Mouse (Mus musculus) spleen, postnatal 14 days (tissue): Measurements from ENCODE around the gene Rhot2.
A peak's percentile ranks its signal among the peaks of the same experiment; 100 is the strongest.
"Not testable (repeated sequence)": the region's sequence is repeated elsewhere in the genome, so short reads cannot be mapped to it uniquely, and the experiment has no call there.

Experiments
- DNase-seq, 2 experiments: peaks; one replicate each; pipeline ENCODE4 v3.0.0; 2021 to 2022; ENCODE audit warnings: low spot score in 2 of 2

Rhot2 gene

DNA sequence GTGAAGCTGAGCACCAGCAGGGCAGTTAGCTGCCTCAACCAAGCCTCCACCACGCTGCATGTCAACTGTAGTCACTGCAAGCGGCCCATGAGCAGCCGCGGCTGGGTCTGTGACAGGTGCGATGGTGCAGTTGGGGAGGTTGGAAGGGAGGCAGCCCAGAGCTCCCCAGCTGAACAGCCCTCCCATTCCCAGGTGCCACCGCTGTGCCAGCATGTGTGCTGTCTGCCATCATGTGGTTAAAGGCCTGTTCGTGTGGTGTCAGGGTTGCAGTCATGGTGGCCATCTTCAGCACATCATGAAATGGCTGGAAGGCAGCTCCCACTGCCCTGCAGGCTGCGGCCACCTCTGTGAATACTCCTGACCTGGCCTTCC, 16.4 kb downstream of the Rhot2 start:
- DNase-seq, result no peak

DNA sequence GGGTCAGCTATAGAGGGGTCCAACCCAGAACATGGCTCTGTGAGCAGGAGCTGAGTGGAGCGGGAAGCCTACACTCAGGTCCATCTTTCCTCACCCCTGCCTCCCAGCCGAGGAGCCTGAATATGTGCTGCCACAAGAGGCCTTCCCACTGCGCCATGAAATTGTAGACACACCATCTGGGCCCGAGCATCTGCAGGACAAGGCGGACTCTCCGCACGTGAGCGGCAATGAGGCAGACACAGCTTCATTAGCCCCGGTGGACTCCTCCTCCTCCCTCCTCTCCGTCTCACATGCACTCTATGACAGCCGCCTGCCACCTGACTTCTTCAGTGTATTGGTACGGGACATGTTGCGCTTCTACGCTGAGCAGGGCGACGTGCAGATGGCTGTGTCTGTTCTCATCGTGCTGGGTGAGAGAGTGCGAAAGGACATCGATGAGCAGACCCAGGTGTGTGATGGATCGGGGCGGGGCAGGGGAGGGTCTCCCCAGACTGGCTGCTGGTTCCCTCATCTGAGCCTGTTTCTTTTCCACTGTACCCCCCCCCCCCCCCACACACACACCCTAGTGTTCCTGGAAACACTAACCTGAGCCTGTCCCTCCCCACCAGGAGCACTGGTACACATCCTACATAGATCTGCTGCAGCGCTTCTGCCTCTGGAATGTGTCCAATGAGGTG, 17.0 kb downstream of the Rhot2 start:
- DNase-seq, result no peak

DNA sequence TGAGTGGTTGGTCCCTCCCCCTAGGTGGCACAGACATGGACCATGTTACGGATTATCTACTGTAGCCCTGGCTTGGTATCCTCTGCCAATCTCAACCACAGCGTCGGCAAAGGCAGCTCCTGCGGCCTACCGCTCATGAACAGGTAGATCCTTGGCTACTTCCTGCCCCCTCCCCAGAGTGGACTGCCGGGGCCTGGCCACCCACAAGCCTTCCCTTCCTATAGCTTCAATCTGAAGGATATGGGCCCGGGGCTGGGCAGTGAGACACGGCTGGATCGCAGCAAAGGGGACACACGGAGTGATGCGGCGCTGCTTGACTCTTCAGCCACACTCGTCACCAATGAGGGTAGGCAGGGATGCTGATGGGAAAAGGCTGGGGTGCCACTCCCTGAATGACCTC, 17.6 kb downstream of the Rhot2 start:
- DNase-seq, result no peak

DNA sequence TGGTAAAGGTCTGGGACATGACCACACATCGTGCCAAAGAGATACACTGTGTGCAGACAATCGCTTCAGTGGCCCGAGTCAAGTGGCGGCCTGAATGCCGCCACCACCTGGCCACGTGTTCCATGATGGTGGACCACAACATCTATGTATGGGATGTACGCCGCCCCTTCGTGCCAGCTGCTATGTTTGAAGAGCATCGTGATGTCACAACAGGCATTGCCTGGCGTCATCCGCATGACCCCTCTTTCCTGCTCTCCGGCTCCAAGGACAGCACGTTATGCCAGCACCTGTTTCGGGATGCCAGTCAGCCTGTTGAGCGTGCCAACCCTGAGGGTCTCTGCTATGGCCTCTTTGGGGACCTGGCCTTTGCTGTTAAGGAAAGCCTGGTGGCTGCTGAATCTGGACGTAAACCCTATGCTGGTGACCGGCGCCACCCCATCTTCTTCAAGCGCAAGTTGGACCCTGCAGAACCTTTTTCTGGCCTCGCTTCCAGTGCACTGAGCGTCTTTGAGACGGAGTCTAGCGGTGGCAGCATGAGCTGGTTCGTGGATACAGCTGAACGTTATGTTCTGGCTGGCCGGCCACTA, 18.6 kb downstream of the Rhot2 start:
- DNase-seq, result no peak

DNA sequence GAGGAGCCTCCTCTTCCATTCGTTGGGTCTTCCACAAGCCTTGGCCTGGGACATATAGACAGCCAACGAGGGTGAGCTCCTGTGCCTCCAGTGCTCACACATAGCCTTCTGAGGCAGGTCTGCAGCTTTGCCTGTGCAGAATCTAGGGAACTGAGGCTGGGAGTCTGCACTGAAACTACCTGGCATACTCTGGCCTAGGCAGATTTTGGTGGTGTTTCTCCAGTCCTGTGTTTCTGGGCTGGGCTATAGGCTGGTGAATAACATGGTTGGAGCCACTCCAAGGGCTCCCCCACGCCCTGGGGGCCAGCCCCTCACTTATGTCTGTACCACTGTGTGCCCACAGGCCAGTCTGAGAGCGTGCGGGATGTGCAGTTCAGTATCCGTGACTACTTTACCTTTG, 19.3 kb downstream of the Rhot2 start:
- no peak for DNase-seq

DNA sequence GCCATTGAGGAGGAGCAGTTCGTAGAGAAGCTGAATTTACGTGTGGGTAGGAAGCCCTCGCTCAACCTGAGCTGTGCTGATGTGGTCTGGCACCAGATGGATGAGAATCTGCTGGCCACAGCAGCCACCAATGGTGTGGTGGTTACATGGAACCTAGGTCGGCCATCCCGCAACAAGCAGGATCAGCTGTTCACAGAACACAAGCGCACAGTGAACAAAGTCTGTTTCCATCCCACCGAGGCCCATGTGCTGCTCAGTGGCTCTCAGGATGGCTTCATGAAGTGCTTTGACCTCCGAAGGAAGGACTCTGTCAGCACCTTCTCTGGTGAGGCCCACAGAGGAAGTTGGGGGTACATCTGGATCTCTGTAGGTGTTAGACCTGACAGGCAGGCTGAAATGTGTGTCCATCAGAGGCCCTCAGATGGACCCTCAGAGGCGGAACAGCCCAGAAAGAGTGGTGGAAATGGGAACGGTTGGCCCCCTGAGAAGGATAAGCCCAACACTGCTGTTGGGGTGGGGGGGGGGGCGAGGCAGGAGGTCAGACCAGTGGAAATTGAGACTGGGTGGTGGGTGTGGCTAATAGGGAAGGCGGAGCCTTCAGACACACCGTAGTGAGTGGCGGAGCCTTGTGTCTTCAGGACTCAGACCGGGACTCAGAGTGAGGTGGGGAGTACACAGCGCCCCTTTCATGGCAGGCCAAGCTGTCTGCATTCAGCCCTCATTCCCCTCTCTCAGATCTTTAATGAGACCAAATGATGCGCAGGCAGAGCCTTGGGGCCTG, 20.1 kb downstream of the Rhot2 start:
- DNase-seq, result no peak

DNA sequence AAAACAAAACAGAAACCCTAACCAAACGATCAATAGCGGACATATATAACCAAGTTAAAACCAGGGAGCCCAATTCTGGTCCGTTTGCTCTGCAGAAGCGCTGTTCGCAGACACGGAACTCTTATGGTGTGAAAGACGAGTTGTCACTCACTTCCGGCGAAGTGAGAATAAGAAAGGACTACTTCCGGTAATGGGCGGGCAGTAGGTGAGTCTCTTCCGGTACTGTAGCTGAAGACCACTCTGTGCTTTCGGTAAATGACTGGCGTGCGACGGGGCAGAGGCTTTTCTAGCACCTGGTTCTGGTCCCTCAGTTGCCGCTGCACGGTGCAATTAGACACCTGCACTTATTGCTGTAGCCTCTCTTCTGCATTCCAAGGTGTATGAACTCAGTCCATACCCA, 21.2 kb downstream of the Rhot2 start, which contains the start of gene Wdr24:
Gene Wdr24 (plus strand): TSS at position 176 of the 400 bp plus-strand sequence.
- DNase-seq, result peak; percentile 52 to 69

DNA sequence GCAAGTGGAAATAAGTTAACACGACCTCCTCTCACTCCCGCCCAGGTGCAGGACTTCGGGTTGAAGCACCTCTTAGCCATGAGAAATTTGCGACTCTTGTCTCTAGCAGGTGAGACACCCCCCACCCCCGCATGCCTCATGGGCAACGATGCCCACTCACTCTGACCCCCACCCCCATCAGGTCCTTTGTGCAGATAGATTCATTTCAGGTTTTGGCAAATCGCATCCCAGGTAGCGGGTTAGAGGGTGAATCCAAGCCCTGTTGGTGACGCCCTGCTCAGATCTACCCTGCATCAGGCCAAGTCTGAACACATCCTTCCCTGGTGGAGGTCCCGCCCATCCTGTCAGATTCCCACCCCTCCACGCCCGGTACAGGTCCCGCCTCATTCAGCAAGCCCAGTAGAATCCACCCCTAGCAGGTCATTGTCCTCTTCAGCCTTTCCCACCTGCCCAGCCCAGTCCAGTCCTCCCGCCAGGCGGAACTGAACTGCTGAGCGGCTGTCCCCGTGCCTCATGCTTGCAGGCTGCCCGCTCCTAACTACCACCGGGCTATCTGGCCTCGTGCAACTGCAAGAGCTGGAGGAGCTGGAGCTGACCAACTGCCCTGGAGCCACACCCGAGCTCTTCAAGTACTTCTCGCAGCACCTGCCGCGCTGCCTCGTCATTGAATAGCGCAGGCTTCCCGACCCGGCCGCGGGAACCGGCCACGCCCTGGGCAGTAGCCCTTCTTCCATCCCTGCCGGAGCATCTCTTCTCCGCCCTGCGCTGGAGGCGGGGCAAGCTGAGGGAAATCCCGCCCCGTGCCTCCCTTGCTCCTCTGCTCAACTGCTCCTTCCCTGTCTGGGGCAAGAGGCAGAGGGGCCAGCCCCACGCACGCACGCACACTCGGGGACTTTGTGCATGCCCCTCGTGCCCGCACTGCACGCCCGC, 25.5 kb downstream of the Rhot2 start:
- no peak for DNase-seq

DNA sequence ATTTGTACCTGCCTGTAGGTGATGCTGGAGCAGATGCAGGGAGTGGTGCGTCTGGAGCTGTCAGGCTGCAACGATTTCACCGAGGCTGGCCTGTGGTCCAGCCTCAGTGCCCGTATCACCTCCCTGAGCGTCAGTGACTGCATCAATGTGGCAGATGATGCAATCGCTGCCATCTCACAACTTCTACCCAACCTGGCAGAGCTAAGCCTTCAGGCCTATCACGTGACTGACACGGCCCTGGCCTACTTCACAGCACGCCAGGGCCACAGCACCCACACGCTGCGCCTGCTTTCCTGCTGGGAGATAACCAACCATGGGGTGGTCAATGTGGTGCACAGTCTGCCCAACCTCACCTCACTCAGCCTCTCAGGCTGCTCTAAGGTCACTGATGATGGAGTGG, 27.0 kb downstream of the Rhot2 start:
- DNase-seq, result no peak

DNA sequence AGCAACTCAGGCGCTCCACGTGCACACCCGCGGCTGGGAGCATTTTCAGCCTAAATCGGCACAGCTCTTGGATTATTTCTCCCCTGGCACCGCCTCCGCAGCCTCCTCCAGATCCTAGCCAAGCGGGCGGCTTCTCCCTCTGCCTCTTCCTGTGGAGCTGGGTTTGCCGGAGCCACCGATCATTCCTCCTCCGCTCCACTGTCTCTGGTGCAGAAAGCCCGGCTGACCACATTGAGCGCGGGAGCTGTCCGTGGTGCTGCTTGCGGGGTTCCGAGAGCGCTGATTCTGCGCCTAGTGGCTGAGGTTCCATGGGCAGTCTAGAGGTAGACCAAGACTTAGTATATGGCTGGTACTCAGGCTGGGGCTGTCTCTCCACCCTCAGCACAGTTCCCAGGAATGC, 31.2 kb downstream of the Rhot2 start:
- DNase-seq, result peak; percentile 61 to 77

DNA sequence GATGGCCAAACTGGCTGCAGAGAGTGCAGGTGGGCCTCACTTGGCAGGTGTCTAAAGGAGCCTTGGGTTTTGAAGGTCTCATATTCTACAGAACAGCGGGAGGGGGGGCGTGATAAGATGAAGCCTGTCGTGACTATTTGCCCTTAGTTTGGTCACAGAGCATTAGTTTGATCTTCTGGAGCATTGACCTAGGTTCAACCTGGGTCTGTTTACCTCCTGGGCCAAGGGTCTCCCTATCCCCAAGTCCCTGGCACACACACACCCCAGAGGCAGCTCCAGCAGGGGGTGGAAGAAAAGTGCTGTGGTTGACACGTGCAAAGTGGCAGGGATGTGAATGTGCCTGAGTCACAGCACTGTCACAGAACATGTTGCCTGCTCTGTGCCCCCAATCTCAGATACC, 33.8 kb downstream of the Rhot2 start:
- DNase-seq, result no peak

DNA sequence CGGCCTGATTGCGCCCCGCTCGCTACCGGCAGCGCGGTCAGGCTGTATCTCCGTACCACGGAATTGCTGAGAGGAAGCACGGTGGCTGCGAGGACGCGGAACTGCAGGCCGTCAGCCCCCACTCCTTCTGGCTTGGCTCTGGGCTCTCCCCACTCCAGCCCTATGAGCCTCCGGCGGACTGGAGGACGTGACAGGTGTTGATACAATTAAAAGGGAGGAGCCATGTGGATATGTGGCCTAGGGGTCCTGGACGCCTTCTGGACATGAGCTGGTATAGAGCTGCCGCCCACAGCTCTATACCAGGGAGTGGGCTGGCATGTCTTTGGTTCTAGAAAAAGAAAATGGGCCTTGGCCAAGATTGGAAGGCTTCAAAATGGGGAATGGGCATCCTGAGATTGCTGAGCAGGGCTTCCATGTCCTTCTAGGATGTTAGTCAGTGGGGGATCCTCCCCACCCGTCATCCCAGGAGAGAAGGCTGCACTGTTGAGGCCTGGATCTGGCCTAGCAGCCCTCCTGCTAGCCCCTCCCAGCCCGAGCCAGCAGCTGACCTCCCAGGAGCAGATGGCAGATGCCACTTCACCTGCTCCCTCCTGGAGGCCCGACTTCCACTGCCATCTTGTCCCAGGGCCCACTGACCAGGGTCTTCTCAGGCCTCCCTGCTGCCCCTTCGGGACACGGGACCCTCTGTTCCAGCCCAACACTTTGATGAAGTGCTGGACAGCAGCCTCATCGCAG, 34.9 kb downstream of the Rhot2 start:
- DNase-seq, result no peak

DNA sequence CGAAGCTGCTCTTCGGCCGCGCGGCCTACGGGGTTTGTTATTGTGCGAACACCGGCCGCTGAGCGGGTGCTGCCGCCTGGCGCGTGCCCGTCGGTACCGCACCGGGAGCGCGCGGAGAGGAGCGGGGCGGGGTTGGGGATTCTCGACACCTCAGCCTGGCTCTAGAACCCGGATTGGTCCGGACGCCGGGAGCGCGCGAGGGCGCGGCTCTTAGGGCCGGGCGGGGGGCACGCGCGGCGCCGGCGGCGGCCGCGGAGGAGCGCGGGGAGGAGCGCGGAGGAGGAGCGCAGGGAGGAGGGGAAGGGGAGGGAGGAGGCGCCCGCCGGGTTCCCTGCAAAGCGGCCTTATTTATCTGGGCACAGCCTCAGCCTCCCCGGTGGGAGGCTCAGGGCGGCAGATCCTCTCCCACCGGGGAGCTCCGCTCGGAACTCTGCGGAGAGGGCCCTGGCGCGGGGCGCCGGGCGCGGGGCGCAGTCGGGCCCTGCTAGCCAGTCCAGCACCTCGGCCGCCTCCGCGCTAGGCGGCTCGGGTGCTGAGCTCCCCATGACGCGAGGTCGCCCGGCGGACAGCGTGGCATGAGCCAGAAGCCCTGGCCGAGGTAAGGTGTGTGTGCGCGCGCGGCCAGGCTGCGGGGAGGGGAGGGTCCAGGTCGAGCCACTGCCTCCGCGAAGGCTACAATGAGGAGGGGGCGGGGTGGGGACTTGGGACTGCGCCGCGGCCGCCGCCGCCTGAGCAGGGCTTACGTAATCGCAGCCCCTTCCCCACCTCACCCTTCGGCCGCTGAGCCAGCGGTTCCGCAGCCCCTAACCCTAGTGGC, 35.7 kb downstream of the Rhot2 start, which contains the start of gene Fbxl16:
Gene Fbxl16 (plus strand): TSS at position 297 of the 817 bp plus-strand sequence.
- no peak for DNase-seq

DNA sequence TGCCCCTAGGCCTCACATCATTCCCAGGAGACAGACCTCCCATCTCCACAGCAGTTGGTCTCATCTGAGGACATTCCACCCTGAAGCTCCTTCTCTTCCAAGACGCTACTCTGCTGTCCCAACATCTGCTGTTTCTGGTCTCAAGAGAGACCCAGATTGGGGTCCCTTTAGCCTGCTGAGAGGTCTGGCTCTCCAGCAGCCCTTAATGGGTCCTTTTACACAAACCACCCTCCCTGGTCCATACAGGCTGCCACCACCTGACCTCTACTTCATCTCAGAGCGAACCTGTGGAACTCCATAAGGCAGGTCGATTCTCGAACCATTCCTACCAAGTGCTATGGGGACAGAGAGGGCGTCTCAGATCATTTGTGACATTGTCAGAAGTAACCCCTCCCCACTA, 36.6 kb downstream of the Rhot2 start:
- DNase-seq, result no peak

DNA sequence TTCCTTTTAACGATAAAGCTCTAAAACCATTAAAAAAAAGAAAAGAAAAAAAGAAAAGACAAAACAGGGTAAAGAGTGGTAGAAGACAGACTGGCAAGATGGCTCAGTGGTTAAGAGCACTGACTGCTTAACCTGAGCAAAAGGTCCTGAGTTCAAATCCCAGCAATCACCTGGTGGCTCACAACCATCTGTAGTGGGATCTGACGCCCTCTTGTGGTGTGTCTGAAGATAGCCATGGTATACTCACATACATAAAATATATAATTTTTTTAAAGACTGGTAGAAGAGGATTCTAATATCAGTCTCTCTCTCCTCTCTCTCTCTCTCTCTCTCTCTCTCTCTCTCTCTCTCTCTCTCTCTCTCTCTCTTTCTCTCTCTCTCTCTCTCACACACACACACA, 37.2 kb downstream of the Rhot2 start:
- DNase-seq, result not testable (repeated sequence)

DNA sequence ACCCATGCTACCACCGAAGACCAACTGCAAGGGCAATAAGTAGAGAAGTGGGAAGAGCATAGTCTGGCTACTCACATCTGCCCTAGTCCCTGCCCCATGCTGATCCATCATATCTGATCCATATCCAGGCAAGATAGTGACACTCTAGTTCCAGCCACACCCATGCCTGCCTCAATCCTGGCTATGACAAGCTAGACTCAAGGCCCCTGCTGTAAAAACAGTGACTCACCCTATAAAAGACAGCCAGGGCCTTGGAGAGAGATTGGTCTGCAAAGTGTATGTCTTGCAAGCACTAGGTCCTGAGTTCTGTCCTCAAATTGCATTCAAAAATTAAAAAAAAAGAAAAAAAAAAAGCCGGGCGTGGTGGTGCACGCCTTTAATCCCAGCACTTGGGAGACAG, 38.1 kb downstream of the Rhot2 start:
- no peak for DNase-seq

DNA sequence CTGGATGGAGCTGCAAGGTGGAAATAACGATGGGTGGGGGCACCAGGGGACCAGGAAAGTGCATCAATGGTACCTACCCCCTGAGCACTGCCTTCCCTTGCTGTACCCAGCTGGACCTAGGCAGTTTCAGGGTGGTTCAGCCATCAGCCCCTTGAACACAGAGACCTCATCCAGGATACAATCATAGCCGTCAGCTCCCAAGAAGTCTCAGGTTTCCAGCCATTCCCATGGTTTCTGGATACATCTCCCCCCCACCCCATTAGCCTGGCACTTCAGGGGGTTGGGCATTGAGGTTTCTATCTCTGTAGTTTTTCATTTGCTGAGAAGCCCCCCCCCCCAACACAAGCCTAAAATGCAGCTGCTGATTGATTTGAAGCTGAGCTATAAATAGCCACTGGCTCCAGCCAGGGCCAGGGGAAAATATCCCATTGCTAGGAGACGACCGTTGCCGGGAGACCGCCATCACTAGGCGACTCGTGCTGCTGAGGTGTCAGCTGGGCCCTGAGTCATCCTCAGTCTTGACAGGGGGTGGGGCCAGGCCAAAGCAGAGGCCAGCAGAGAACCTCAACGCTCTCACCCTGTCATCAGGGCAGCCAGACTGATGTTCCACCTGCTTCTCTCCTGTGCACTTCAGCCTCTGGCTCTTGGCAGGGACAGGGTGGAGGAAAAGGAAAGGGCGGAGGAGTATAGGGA, 41.7 kb downstream of the Rhot2 start:
- DNase-seq, result no peak

DNA sequence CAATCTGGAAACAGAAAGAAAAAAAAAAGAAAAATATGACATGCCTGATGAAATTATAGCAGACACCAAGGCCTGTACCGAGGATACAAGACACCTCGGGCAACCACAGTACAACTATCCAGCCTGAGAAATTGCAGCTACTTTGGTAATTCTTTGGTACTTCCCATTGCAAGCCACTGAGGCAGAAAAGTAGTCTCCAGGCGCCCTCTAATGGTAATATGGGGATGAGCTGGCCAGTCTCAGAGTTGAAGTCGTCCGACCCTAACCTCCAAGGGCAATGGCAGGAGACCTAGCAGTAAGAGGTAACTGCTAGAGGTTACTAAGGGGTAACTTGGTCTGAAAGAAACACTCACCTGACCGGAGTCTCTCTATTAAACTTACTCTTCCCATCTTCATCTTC, 43.6 kb downstream of the Rhot2 start:
- peak; percentile 40 to 60 for DNase-seq

DNA sequence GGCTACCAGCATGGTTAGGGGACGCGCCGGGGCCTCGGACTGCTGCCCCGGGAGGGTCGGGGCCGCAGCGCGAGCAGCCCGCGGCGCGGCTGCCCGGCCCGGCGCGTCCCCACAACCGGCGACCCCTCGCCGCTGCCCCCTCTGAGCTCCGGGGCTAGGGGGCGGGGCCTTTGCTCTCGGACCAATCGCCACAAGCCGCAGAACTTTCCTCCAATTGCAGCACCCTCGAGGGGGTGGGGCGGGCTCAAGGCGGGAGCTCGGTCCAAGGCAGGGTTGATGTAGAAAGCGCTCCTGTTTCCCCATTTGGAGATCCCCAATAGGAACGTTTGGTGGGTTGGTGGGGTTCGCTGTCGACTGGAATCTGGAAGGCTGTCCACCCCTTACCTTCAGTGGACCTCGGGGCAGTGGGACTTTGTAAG, 47.7 kb downstream of the Rhot2 start, which contains the start of gene Metrn:
Gene Metrn (minus strand): TSS at position 186 of the 419 bp plus-strand sequence.
- peak; percentile 75 to 83 for DNase-seq
